Mouse (Mus musculus) left cerebral cortex, adult 9 months (tissue): ENCODE data around the gene Stk11ip.

ENCODE experiments used
- DNase-seq, 2 experiments: peaks; one replicate each; pipeline ENCODE4 v3.0.0; 2022; ENCODE audit warnings: low spot score in 2 of 2

Gene Stk11ip

GRCm38 (mm10) chr1:75541496-75541895 is 20.2 kb downstream of the Stk11ip start:
- no peak for DNase-seq

GRCm38 (mm10) chr1:75544351-75544750 is 23.0 kb downstream of the Stk11ip start:
- DNase-seq: no peak

- DNase-seq: peak in 1 of 2 experiments; percentile 58
Observed at GRCm38 (mm10) chr1:75545965-75546956, 24.9 kb downstream of the Stk11ip start, which contains the start of gene Slc4a3. Slc4a3 (plus strand) TSS chr1:75546266.

GRCm38 (mm10) chr1:75547351-75547750 is 26.0 kb downstream of the Stk11ip start:
- no peak for DNase-seq

GRCm38 (mm10) chr1:75548083-75548482 is 26.8 kb downstream of the Stk11ip start:
- no peak for DNase-seq

- DNase-seq: no peak
Observed at GRCm38 (mm10) chr1:75548871-75549270, 27.5 kb downstream of the Stk11ip start.

GRCm38 (mm10) chr1:75549289-75550279 is 28.3 kb downstream of the Stk11ip start:
- no peak for DNase-seq

GRCm38 (mm10) chr1:75550586-75550985 is 29.3 kb downstream of the Stk11ip start:
- DNase-seq: no peak

- DNase-seq: no peak
Observed at GRCm38 (mm10) chr1:75555680-75556079, 34.4 kb downstream of the Stk11ip start.

- peak; percentile 59 to 66 for DNase-seq
Observed at GRCm38 (mm10) chr1:75556143-75556781, 34.9 kb downstream of the Stk11ip start.

- DNase-seq: no peak
Observed at GRCm38 (mm10) chr1:75557041-75557440, 35.7 kb downstream of the Stk11ip start.

GRCm38 (mm10) chr1:75558388-75559178 is 37.3 kb downstream of the Stk11ip start:
- no peak for DNase-seq

- DNase-seq: peak; percentile 89 to 98
Observed at GRCm38 (mm10) chr1:75559212-75559925, 38.0 kb downstream of the Stk11ip start.

- no peak for DNase-seq
Observed at GRCm38 (mm10) chr1:75560206-75560913, 39.0 kb downstream of the Stk11ip start.

- DNase-seq: no peak
Observed at GRCm38 (mm10) chr1:75561221-75561897, 40.0 kb downstream of the Stk11ip start.

GRCm38 (mm10) chr1:75561898-75562238 is 40.5 kb downstream of the Stk11ip start:
- DNase-seq: no peak

GRCm38 (mm10) chr1:75564102-75564501 is 42.8 kb downstream of the Stk11ip start:
- DNase-seq: no peak

GRCm38 (mm10) chr1:75564916-75565315 is 43.6 kb downstream of the Stk11ip start:
- DNase-seq: no peak

- DNase-seq: no peak
Observed at GRCm38 (mm10) chr1:75565616-75566015, 44.3 kb downstream of the Stk11ip start.
